Mouse (Mus musculus): Measurements from ENCODE around the gene Trip4.

The Trip4 gene

GRCm38 (mm10) chr9:65834628-65835354, 73.8 kb downstream of the Trip4 start:
- no peak for DNase-seq (ENCODE audit: low read depth, low spot score)

GRCm38 (mm10) chr9:65833640-65834039, 75.0 kb downstream of the Trip4 start:
- no peak for DNase-seq (ENCODE audit: low read depth, low spot score)

- no peak for DNase-seq (ENCODE audit: low read depth, low spot score)
These were observed 75.4 kb downstream of the Trip4 start for GRCm38 (mm10) chr9:65833230-65833629.

- no peak for DNase-seq (ENCODE audit: low read depth, low spot score)
These were observed 76.6 kb downstream of the Trip4 start for GRCm38 (mm10) chr9:65832041-65832440.

GRCm38 (mm10) chr9:65831164-65831563, 77.4 kb downstream of the Trip4 start:
- DNase-seq (ENCODE audit: low read depth, low spot score), result no peak

- DNase-seq (ENCODE audit: low read depth, low spot score), result no peak
These were observed 78.3 kb downstream of the Trip4 start for GRCm38 (mm10) chr9:65830255-65830654.

GRCm38 (mm10) chr9:65829410-65829809, 79.2 kb downstream of the Trip4 start:
- peak; percentile 52 for DNase-seq (ENCODE audit: low read depth, low spot score)

- DNase-seq (ENCODE audit: low read depth, low spot score), result peak; percentile 22
These were observed 80.1 kb downstream of the Trip4 start for GRCm38 (mm10) chr9:65828511-65828910.

- no peak for DNase-seq (ENCODE audit: low read depth, low spot score)
These were observed 80.6 kb downstream of the Trip4 start for GRCm38 (mm10) chr9:65828016-65828403.

- peak; percentile 85 for DNase-seq (ENCODE audit: low read depth, low spot score)
These were observed 81.1 kb downstream of the Trip4 start, which contains the start of gene Zfp609 for GRCm38 (mm10) chr9:65827344-65828015. Gene Zfp609, minus strand, starts transcription at chr9:65827564.

GRCm38 (mm10) chr9:65826588-65827343, 81.8 kb downstream of the Trip4 start:
- DNase-seq (ENCODE audit: low read depth, low spot score), result peak; percentile 36

GRCm38 (mm10) chr9:65826226-65826587, 82.4 kb downstream of the Trip4 start:
- no peak for DNase-seq (ENCODE audit: low read depth, low spot score)

GRCm38 (mm10) chr9:65823716-65824462, 84.7 kb downstream of the Trip4 start:
- DNase-seq (ENCODE audit: low read depth, low spot score), result no peak

- DNase-seq (ENCODE audit: low read depth, low spot score), result no peak
These were observed 86.6 kb downstream of the Trip4 start for GRCm38 (mm10) chr9:65822011-65822410.

- DNase-seq (ENCODE audit: low read depth, low spot score), result no peak
These were observed 88.3 kb downstream of the Trip4 start for GRCm38 (mm10) chr9:65820301-65820700.

- DNase-seq (ENCODE audit: low read depth, low spot score), result no peak
These were observed 90.2 kb downstream of the Trip4 start for GRCm38 (mm10) chr9:65818402-65818801.

GRCm38 (mm10) chr9:65812841-65813240, 95.8 kb downstream of the Trip4 start:
- DNase-seq (ENCODE audit: low read depth, low spot score), result no peak

GRCm38 (mm10) chr9:65811784-65812183, 96.8 kb downstream of the Trip4 start:
- DNase-seq (ENCODE audit: low read depth, low spot score), result no peak

GRCm38 (mm10) chr9:65807818-65808217, 100.8 kb downstream of the Trip4 start:
- no peak for DNase-seq (ENCODE audit: low read depth, low spot score)

GRCm38 (mm10) chr9:65807251-65807650, 101.3 kb downstream of the Trip4 start:
- DNase-seq (ENCODE audit: low read depth, low spot score), result no peak

- no peak for DNase-seq (ENCODE audit: low read depth, low spot score)
These were observed 108.8 kb downstream of the Trip4 start for GRCm38 (mm10) chr9:65799770-65800169.

GRCm38 (mm10) chr9:65795651-65796050, 112.9 kb downstream of the Trip4 start:
- no peak for DNase-seq (ENCODE audit: low read depth, low spot score)

Measured in CD4-positive helper T cell, adult 2 months (primary cell).